Mouse (Mus musculus): Measurements from ENCODE around the gene Washc2.
A peak's percentile ranks its signal among the peaks of the same experiment; 100 is the strongest.
"Not testable (repeated sequence)": the region's sequence is repeated elsewhere in the genome, so short reads cannot be mapped to it uniquely, and the experiment has no call there.

Gene Washc2

GRCm38 (mm10) chr6:116207729-116208534, at the start of gene Washc2:
Gene Washc2 (plus strand): TSS chr6:116208038.
- peak; percentile 97 for DNase-seq

DNA sequence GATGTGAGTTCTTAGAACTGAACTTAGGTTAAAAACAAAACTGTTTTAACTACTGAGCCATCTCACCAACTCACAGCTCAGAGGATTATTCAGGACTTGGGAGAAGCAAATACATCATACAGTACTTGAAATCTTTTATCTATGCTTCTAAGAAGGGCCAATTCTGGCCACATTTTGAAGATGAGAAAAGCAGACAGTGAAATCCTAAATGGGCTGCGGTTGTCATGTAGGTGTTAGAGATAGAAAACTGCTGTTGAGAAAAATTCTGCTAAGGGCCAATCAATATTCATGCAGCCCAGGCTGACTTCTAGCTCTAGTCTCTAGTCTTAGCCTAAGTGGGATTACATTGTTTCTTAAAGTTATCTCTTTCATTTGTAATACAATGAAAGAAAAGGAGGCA, 41.5 kb upstream of the Washc2 start:
- no peak for DNase-seq

DNA sequence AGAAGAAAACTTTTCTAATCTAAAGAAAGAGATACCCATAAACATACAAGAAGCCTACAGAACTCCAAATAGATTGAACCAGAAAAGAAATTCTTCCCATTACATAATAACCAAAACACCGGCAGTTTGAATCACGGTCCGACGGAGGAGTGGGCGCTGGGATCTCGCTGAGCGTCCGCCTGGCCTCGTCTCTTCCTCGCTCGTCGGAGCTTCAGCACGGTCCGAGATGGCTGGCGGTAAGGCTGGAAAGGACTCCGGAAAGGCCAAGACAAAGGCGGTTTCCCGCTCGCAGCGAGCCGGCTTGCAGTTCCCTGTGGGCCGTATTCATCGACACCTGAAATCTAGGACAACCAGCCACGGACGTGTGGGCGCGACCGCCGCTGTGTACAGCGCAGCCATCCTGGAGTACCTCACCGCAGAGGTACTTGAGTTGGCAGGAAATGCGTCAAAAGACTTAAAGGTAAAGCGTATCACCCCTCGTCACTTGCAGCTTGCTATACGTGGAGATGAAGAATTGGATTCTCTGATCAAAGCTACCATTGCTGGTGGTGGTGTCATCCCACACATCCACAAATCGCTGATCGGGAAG, 34.2 kb upstream of the Washc2 start:
- not testable (repeated sequence) for DNase-seq

- DNase-seq, result no peak
Observed at GRCm38 (mm10) chr6:116178376-116178775, 29.5 kb upstream of the Washc2 start.

- no peak for DNase-seq
Observed at GRCm38 (mm10) chr6:116180731-116181130, 27.1 kb upstream of the Washc2 start.

- DNase-seq, result no peak
Observed at GRCm38 (mm10) chr6:116183509-116183908, 24.3 kb upstream of the Washc2 start.

DNA sequence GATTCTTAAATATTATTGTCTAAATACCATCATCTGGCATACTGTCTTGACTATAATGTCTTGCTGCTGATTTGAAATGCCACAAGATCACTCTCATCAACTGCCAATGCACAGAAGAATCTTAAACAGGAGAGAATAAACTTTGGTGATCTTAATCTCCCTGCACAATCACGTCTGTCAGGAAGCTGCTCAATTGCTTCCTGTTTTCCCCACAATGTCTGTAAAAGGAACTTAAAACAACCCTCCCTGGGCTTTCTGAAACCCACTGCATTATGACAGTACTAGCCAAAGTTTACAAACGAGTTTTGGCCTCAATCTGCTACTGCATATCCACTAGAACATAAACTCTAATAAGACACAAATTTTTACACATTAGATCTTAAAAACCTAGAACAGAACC, 21.4 kb upstream of the Washc2 start:
- DNase-seq, result no peak

DNA sequence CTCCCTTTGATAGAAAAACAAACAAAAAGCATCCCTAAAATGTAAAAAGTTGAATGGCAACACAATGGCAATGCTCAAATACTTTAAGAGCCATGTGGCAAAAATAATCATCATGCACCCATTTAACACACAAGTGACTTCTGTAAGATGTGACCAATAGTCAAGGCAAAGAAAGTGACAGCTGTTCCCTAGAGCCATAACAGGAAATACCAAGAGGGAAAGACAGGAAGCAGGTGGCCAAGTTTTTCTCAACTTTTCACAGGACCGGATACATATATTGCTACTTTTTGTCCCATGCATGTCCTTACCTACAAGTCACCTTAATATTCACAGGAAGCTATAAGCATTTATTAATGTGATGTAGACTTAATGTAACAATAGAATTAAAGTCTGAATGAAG, 18.4 kb upstream of the Washc2 start:
- no peak for DNase-seq

DNA sequence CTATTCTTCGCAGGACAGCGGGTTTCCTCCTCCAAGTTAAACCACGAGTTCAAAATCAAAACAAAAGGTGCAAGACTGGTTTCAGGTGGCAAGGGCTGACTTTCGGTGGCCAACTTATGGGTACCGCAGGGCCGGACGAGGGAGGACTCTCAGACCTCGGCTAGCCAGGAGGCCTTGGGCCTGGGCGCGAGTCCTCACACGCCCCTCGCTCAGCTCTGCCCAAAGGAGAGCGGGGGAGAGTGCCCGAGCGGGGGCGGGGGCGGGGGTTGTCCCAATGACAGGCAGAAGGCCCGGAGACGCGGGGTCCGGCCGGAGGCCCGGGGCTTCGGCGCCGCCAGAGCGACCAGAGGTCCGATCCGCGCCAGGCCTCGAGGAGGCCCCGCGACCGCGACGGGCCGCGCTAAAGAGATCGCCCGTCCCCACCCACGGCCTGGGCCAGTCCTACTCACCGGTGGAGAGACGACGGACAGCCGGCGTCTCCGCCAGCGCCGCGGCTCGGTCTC, 15.0 kb upstream of the Washc2 start:
- DNase-seq, result peak in 1 of 2 experiments; percentile 22

DNA sequence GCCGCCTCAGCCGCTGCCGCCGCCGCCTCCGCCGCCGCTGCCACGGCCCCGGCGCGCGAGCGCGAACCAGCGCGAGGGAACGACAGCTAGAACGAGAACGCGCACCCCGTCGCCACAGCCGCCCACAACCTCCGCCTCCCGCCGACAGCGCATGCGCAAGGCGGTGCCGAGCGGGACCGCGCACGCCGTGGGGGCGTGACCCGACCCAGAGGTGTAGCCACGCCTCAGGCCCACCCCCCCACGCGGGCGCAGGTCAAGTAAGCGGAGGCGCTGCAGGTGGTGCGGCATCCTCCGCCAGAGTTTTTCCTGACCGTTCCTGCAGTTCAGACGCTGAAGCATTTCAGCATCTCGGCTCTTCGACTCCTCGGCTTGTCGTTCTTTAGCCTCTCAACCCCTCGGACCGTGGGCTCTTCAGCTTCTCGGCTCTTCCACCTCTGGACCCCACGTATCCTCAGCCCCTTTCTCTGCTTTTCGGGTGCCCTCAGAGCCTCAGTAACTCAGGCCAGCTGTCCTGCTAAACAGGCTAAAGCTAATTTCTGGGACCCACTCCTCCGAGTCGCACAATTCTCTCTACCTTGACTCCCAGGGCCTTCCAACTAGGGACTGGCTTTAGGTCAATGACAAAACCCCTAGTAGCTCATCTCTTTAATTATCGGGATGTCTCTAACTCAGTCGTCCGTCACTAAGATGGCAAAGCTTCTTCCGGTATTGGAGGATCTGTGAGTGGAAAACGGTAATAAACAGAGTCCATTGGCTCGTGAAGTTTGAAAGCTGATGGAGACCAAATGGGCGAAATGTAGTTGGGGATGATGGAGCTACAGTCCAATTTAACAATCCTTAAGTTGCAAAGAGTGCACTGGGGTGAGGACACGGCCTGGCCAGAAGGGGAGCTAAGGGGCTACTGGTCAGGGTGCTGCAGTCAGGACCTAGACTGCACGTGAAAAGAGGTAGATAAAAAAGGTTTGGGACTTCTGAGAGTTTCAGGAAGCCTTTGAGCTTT, 14.1 kb upstream of the Washc2 start, which contains the start of gene Tmcc1:
Gene Tmcc1 (minus strand): TSS at position 93 of the 1,000 bp plus-strand sequence.
- DNase-seq, result peak; percentile 97 to 98

GRCm38 (mm10) chr6:116195811-116196210, 12.0 kb upstream of the Washc2 start:
- no peak for DNase-seq

DNA sequence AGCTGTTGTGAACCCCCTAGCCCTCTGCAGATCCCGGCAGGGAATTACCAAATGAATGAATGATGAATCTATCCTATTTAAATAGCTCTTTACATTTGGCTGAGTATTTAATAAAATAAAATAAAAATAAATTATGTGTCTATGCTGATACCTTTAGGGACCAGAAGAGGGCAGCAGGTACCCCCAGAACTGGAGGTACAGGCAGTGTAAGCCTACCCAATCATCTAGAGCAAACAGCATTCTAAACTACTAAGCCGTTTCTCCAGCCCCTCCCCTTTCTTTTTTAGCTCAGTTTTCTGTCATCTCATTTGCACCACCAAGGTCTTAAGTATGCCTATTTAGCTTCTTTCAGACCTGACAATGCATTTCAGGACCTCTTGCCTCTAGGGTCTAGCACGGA, 9.7 kb upstream of the Washc2 start:
- DNase-seq, result peak in 1 of 2 experiments; percentile 26

GRCm38 (mm10) chr6:116199682-116200081, 8.2 kb upstream of the Washc2 start:
- DNase-seq, result no peak

- DNase-seq, result no peak
Observed at GRCm38 (mm10) chr6:116227767-116228166, 19.9 kb downstream of the Washc2 start.

GRCm38 (mm10) chr6:116228785-116229525, 21.1 kb downstream of the Washc2 start:
- peak; percentile 35 to 68 for DNase-seq

GRCm38 (mm10) chr6:116234821-116235220, 27.0 kb downstream of the Washc2 start:
- DNase-seq, result not testable (repeated sequence)

- DNase-seq, result no peak
Observed at GRCm38 (mm10) chr6:116235336-116235735, 27.5 kb downstream of the Washc2 start.

GRCm38 (mm10) chr6:116238083-116238482, 30.2 kb downstream of the Washc2 start:
- no peak for DNase-seq

DNA sequence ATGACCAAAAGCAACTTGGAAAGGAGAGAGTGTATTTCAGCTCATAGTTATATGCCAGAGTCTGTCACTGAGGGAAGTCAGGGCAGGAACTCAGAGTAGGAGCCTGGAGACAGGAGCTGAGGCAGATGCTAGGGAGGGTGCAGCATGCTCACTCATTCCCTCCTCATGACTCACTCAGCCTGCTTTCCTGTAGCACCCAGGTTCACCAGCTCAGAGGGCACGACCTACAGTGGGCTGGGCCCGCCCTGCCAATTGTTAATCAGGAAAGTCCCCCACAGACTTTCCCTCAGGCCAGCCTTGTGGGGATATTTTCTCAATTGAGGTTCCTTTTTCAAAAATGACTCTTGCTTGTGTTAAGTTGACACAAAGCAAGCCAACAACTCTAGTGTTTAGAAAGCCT, 32.5 kb downstream of the Washc2 start:
- no peak for DNase-seq

DNA sequence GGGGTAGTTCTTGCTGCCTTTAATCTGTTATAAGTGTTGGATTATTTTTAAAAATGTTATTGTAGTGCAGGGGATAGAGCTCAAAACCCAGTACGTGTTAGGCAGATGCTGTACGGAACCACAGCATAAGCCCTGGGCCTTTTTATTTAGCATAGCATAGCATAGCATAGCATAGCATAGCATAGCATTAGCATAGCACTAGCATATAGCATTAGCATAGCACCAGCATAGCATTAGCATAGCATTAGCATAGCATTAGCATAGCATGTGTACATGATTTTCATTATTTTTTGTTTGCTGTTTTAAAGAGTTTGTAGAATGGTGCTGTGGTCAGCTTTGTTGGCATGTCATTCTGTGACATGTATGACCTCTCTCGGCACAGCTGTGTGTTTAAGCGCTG, 51.8 kb downstream of the Washc2 start:
- no peak for DNase-seq

- DNase-seq, result no peak
Observed at GRCm38 (mm10) chr6:116260481-116260880, 52.6 kb downstream of the Washc2 start.

- no peak for DNase-seq
Observed at GRCm38 (mm10) chr6:116262824-116263223, 55.0 kb downstream of the Washc2 start.

Measured in kidney, adult 8-10 months (tissue).